Mouse (Mus musculus) ES-Bruce4 (cell line): Measurements from ENCODE around the gene Myo18a. TPM values are rescaled to one million over a fixed set of nuclear protein-coding genes. Genes with fewer than 3 reads are reported as not detected.

Source experiments
- H3K27ac ChIP-seq: 2 replicates; pipeline ENCODE4 v1.5.1; 2012; ENCODE audit warnings: low read length, inconsistent platforms; ENCODE audit not compliant: insufficient read depth
- H3K27me3 ChIP-seq: 2 replicates; pipeline ENCODE4 v1.6.1; 2012; ENCODE audit warnings: mild to moderate bottlenecking, low read length, inconsistent platforms; ENCODE audit not compliant: control insufficient read depth, poor library complexity, insufficient read depth, severe bottlenecking
- H3K36me3 ChIP-seq: 2 replicates; pipeline ENCODE4 v1.6.1; 2012; ENCODE audit warnings: inconsistent platforms, mild to moderate bottlenecking, low read length, moderate library complexity; ENCODE audit not compliant: control insufficient read depth, poor library complexity, insufficient read depth, severe bottlenecking
- H3K4me1 ChIP-seq: one replicate; pipeline ENCODE4 v1.8.1; 2011; ENCODE audit warnings: low read length; ENCODE audit not compliant: control insufficient read depth, insufficient read depth
- H3K4me3 ChIP-seq: 2 replicates; pipeline ENCODE4 v1.5.1; 2011; ENCODE audit warnings: low read depth, mild to moderate bottlenecking, low read length
- H3K9ac ChIP-seq: 2 replicates; pipeline ENCODE4 v1.6.1; 2012; ENCODE audit warnings: low read depth, mild to moderate bottlenecking, inconsistent platforms; ENCODE audit not compliant: poor library complexity, severe bottlenecking
- H3K9me3 ChIP-seq: replicated peaks from 2 replicates; pipeline ENCODE4 v1.6.1; 2012; ENCODE audit warnings: mild to moderate bottlenecking, low read length, inconsistent platforms; ENCODE audit not compliant: control insufficient read depth, poor library complexity, insufficient read depth, severe bottlenecking
- CTCF ChIP-seq: IDR thresholded peaks from one replicate; pipeline ENCODE4 v1.8.1; 2011; ENCODE audit warnings: low read depth, low read length
- EP300 ChIP-seq: IDR thresholded peaks from 2 replicates; pipeline ENCODE4 v1.6.1; 2011; ENCODE audit warnings: low read depth, low read length; ENCODE audit not compliant: insufficient read depth
- POLR2A ChIP-seq: IDR thresholded peaks from one replicate; pipeline ENCODE4 v1.8.1; 2011; ENCODE audit warnings: low read length; ENCODE audit not compliant: insufficient read depth
- polyA plus RNA-seq: library from polyadenylated mRNA; stranded (reverse); fragments of >200 nt; gene quantifications from 2 replicates; pipeline ENCODE4 v1.2.4, GENCODE M21; 2011; ENCODE audit warnings: low read depth; ENCODE audit not compliant: missing spikeins, insufficient read depth, insufficient read length

The Myo18a gene
- polyA plus RNA-seq, 1 experiment = 59.6 TPM

DNA sequence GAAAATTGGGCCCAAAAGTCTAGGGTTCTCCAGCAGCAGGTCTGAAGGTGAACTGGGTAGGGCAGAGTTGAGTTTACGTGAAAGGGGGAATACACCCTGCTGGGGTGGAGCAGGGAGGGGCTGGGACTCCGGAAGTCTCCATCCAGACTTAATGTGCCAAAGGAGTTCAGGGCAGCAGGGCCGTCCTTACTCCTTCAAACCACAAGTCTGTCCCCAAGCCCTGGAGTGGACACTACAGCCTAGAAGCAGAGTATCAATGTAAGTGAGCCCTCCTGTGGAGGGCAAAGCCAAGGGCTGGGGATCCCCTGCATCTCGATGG lies 2.4 kb downstream of the Myo18a start:
- Histone ChIP-seq H3K36me3 (no peaks in the 10 kb centered on the region), H3K27ac (peak overlapping the region; percentile 50), H3K27me3 (no peaks in the 10 kb centered on the region), H3K4me3 (peak overlapping the region; percentile 29), H3K9ac (0 out of 2 replicates have a peak overlapping the region, but pooled peaks have one; percentile 51), H3K9me3 (no peaks in the 10 kb centered on the region), H3K4me1 (no peaks in the 10 kb centered on the region)
- no peak for TF ChIP-seq CTCF
- TF ChIP-seq POLR2A = no peak
- TF ChIP-seq EP300 = peak; percentile 81

DNA sequence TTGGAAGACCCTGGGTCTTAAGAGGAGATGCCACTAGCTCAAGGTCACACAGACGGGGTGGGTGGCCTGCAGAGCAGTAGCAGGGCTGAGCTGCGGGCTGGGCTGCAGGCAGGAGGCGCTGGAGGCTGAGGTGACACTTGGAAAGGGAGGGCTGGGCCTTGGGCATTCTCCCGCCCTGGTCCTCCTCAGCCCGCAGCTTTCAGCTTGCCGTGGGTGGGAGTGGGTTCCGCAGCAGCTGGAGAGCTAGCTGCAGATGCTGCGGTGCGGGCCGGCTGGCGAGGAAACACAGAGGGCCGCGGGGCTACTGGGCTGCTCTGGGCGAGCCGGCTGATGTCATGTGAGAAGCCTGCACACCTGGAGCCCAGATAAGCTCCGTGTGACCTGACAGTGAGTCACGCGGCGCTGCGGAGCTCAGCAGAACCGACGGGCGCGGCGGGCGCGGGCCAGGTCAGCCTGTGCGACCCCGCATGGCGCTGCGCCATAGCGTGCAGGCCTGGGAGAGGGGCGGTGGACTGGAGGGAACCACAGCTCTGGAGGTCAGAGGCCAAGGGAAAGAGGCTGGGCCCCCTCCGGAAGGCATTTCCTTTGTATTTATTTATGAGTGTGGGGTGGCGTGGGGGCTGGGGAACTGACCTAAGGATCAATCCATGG lies 3.4 kb downstream of the Myo18a start:
- peak overlapping the region; percentile 50 for H3K27ac ChIP-seq
- TF ChIP-seq POLR2A (no peak), CTCF (peak; percentile 44), EP300 (peak; percentile 62; the same call in 1 of the 2 replicates)
- no peaks in the 10 kb centered on the region for H3K27me3 ChIP-seq
- H3K9ac ChIP-seq = peak overlapping the region; percentile 51
- no peaks in the 10 kb centered on the region for H3K4me1 ChIP-seq
- H3K36me3 ChIP-seq = no peaks in the 10 kb centered on the region
- H3K4me3 ChIP-seq = peak overlapping the region; percentile 52
- no peaks in the 10 kb centered on the region for H3K9me3 ChIP-seq

DNA sequence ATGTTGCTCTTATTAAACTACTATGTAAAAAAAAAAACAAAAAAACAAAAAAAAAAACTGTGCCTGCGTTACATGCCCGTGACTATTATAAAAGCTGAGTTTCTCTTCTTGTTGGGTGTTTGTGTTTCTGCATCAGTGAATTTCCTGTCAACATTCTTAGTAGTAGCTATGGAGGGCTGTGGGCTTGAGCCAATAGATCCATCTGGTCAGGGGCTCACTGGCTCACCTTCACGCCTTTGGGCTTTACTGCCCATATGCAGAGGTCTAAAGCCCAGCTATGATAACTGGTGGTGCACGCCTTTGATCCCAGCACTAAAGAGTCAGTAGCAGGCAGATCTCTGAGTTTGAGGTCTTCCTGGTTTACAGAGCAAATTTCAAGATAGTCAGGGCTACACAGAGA lies 6.5 kb downstream of the Myo18a start:
- Histone ChIP-seq H3K27ac (no peak overlapping the region), H3K4me3 (no peak overlapping the region), H3K36me3 (no peaks in the 10 kb centered on the region), H3K27me3 (no peaks in the 10 kb centered on the region), H3K4me1 (peaks cover 3% of the 10 kb centered on the region), H3K9ac (no peak overlapping the region), H3K9me3 (no peaks in the 10 kb centered on the region)
- no peak for TF ChIP-seq POLR2A
- TF ChIP-seq EP300 = no peak
- TF ChIP-seq CTCF = no peak

DNA sequence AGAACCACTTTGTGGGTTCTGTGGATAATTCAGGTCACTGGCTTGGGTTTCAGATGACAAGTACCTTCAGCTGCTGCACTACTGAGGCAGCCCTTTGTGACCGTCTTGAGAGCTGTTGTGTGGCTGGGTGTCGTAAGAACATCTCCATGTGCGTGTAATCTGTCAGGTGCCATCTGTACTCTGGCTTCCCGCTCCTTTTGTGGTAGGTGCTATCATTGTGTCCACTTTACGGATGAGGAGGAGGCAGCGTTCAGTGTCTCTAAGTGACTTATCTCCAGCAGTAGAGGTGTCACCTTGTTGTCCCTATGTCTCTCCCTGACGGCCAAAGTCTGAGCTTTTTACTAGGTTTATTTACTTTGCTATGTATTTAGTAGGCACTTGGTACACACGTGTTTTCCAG lies 7.3 kb downstream of the Myo18a start:
- H3K9me3 ChIP-seq = no peaks in the 10 kb centered on the region
- H3K4me3 ChIP-seq = no peak overlapping the region
- TF ChIP-seq POLR2A = no peak
- no peak for TF ChIP-seq CTCF
- no peak for TF ChIP-seq EP300
- no peaks in the 10 kb centered on the region for H3K27me3 ChIP-seq
- peaks cover 3% of the 10 kb centered on the region for H3K4me1 ChIP-seq
- H3K9ac ChIP-seq = no peak overlapping the region
- no peaks in the 10 kb centered on the region for H3K36me3 ChIP-seq
- H3K27ac ChIP-seq = no peak overlapping the region

DNA sequence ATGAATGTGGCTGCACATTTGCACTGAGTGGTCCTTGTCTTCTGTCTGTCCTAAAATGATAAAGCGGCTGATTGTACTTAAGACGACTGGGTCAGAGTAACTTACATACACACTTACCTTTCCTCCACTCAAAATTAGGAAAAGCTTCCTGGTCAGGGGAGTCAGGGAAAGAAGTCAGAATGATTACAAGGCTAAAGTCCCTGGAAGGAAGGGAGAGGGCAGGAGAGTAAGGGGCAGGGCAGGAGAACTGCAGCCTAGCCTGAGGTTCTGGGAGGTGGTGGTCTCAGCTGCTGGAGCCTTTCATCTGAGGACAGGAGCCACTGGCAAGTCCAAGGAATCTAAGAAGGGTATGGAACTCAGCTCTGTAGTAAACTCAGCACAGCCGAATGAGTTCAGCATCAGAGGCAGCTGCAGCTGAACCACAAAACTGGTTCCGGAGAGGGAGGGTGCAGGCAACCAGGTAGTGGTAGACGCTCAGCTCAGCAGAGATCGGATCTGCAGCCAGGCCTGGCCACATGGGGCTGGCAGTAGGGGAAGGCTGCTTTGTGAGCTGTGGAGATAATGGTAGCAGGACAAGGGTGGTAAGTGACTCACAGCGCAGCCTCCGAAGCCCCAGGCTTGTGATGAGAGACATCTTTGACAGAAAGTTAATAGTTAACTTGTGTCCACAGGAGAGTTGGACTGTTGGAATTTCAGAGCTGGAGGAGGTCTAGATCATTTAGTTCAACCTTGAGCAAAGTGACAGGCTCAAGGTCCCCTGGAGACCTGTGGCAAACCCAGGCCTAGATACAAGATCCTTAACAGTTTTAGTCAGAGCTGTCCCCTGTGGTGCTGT lies 9.1 kb downstream of the Myo18a start:
- Histone ChIP-seq H3K4me3 (no peak overlapping the region), H3K9me3 (no peaks in the 10 kb centered on the region), H3K9ac (no peak overlapping the region), H3K4me1 (peaks cover 5% of the 10 kb centered on the region), H3K36me3 (no peaks in the 10 kb centered on the region), H3K27ac (no peak overlapping the region), H3K27me3 (no peaks in the 10 kb centered on the region)
- no peak for TF ChIP-seq EP300
- no peak for TF ChIP-seq POLR2A
- TF ChIP-seq CTCF = no peak
